Mouse (Mus musculus) megakaryocyte, embryonic 14.5 days (primary cell): ENCODE measurements at regions not wholly inside any gene's neighbourhood (a gene's known extent, or its start where the extent isn't known, plus 50 kb on each side); places are given as distances from the start of the nearest gene placed in this dataset.

Source experiments
- H3K27me3 ChIP-seq: replicated peaks from 2 replicates; pipeline ENCODE3; 2012; ENCODE audit warnings: inconsistent platforms
- H3K36me3 ChIP-seq: replicated peaks from 2 replicates; pipeline ENCODE3; 2012; ENCODE audit warnings: low read length, inconsistent platforms, mixed read lengths
- H3K4me1 ChIP-seq: 2 replicates; pipeline ENCODE4 v1.6.1; 2012; ENCODE audit warnings: inconsistent platforms
- H3K4me3 ChIP-seq: replicated peaks from 2 replicates; pipeline ENCODE3; 2012; ENCODE audit warnings: moderate library complexity, mild to moderate bottlenecking, inconsistent platforms
- H3K9me3 ChIP-seq: 2 replicates; pipeline ENCODE4 v1.6.1; 2012; ENCODE audit warnings: inconsistent platforms
- FLI1 ChIP-seq: IDR thresholded peaks from 2 replicates; pipeline ENCODE4 v1.6.1; 2012; ENCODE audit warnings: low read length, inconsistent platforms, mixed read lengths
- GATA1 ChIP-seq: IDR thresholded peaks from 3 replicates; pipeline ENCODE4 v1.6.1; 2012; ENCODE audit warnings: mixed read lengths, low read length, inconsistent platforms, borderline replicate concordance

GRCm38 (mm10) chr1:143065493-143065892, 575.0 kb upstream of the B3galt2 start:
- Histone ChIP-seq H3K4me3 (no peak overlapping the region), H3K4me1 (no peaks in the 10 kb centered on the region), H3K36me3 (no peaks in the 10 kb centered on the region), H3K9me3 (no peaks in the 10 kb centered on the region), H3K27me3 (no peaks in the 10 kb centered on the region)
- TF ChIP-seq GATA1 (no peak), FLI1 (no peak)

DNA sequence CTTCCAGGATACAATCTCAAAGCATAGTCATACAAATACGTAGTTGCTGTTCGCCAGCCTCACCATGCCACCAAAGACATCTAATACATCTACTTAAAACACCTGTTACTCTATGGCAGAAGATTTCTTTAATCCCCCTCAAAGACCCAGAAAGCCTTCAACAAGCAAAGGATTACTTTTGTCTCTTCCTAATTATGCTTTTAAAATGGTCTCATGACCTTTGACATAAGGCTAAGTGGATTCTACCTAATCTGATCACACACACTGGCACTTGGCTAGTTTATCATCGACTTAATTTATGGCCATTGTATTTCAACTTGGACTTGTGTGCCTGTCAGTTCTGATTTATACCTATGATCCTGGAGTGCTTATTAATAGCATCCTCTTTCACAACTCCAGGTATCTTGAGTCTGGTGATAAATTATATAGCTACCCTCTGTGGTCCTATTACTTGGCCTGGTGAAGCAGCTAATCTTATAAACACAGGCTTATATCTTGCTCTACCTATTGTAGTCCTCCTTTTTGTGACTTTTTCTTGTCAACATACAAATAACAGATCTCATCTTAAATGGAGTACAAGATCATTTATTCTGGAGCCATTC, 568.6 kb upstream of the B3galt2 start:
- Histone ChIP-seq H3K36me3 (no peaks in the 10 kb centered on the region), H3K4me1 (no peaks in the 10 kb centered on the region), H3K4me3 (no peak overlapping the region), H3K9me3 (no peaks in the 10 kb centered on the region), H3K27me3 (no peaks in the 10 kb centered on the region)
- no peak for TF ChIP-seq GATA1

DNA sequence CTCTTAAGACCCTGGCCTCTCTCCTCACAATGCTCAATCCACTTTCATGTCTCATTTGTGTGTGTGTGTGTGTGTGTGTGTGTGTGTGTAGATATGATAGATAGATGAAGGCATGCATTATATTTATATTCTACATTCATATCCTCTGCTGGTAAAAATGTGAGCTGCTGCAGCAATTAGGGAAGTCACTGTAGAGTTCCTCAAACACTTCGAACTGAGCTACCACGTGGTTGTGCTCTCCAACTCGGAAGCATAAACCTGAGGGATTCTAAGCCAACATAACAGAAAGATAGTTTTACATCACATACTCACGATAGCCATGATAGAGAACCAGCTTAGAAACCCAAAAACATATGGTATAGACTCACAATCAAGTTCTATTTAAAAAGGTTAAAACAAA, 565.5 kb upstream of the B3galt2 start:
- H3K36me3 ChIP-seq: no peaks in the 10 kb centered on the region
- no peaks in the 10 kb centered on the region for H3K4me1 ChIP-seq
- TF ChIP-seq GATA1: no peak
- H3K4me3 ChIP-seq: no peak overlapping the region
- H3K9me3 ChIP-seq: no peaks in the 10 kb centered on the region
- H3K27me3 ChIP-seq: no peaks in the 10 kb centered on the region

- no peak overlapping the region for H3K4me3 ChIP-seq
- H3K4me1 ChIP-seq: no peaks in the 10 kb centered on the region
- no peaks in the 10 kb centered on the region for H3K9me3 ChIP-seq
- no peaks in the 10 kb centered on the region for H3K27me3 ChIP-seq
- H3K36me3 ChIP-seq: no peaks in the 10 kb centered on the region
- TF ChIP-seq FLI1 (no peak), GATA1 (no peak)
These were observed 560.0 kb upstream of the B3galt2 start for GRCm38 (mm10) chr1:143080441-143080840.

DNA sequence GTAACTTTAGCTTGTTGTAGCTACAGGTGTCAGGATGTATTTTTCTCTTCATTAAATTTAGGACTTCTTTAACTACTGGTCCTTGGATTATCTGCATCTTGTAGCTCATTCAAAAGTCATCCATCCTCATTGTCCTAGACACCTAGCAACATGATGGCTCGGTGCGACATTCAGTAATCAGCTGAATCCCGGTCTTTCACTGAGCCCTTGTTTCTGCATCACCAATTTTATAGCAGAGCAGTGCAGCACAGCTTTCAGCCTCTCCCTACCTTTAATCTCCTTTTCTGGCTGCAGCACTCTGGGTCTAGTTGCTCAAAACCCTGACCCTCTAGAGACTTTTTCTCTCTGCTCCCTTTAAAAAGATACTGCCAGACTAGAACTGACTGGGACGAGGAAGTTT, 543.6 kb upstream of the B3galt2 start:
- H3K4me3 ChIP-seq: no peak overlapping the region
- H3K4me1 ChIP-seq: no peaks in the 10 kb centered on the region
- peaks cover 18% of the 10 kb centered on the region for H3K9me3 ChIP-seq
- H3K27me3 ChIP-seq: no peaks in the 10 kb centered on the region
- TF ChIP-seq FLI1 (no peak), GATA1 (no peak)
- H3K36me3 ChIP-seq: no peaks in the 10 kb centered on the region

DNA sequence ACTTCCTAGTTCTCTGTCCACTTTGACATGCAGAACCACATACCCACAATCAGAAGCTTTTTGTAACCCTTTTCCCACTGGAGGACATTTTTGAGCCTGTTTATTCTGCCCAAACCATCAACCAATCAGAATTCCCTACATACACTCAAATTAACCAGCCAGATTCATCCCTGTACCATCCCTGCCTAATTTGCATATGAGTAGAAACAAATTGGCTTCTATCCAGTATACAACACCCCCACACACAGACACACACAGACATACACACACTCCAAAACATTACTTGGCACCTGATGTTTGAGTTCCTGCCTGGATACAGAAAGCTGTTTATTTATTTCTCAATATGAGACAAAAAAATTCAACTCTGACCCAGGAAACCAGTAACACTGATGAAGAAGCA, 542.2 kb upstream of the B3galt2 start:
- Histone ChIP-seq H3K9me3 (peaks cover 18% of the 10 kb centered on the region), H3K27me3 (no peaks in the 10 kb centered on the region), H3K4me1 (no peaks in the 10 kb centered on the region), H3K36me3 (no peaks in the 10 kb centered on the region), H3K4me3 (no peak overlapping the region)
- TF ChIP-seq GATA1: no peak
- TF ChIP-seq FLI1: no peak

- no peaks in the 10 kb centered on the region for H3K36me3 ChIP-seq
- no peaks in the 10 kb centered on the region for H3K4me1 ChIP-seq
- no peaks in the 10 kb centered on the region for H3K9me3 ChIP-seq
- TF ChIP-seq GATA1 (no peak), FLI1 (no peak)
- H3K27me3 ChIP-seq: no peaks in the 10 kb centered on the region
- no peak overlapping the region for H3K4me3 ChIP-seq
These were observed 518.3 kb upstream of the B3galt2 start for GRCm38 (mm10) chr1:143122185-143122584.

GRCm38 (mm10) chr1:143130257-143130656, 510.2 kb upstream of the B3galt2 start:
- Histone ChIP-seq H3K9me3 (peaks cover 8% of the 10 kb centered on the region; the same call in 1 of the 2 replicates), H3K27me3 (no peaks in the 10 kb centered on the region), H3K4me1 (no peaks in the 10 kb centered on the region), H3K4me3 (no peak overlapping the region), H3K36me3 (no peaks in the 10 kb centered on the region)
- TF ChIP-seq FLI1: no peak
- no peak for TF ChIP-seq GATA1

DNA sequence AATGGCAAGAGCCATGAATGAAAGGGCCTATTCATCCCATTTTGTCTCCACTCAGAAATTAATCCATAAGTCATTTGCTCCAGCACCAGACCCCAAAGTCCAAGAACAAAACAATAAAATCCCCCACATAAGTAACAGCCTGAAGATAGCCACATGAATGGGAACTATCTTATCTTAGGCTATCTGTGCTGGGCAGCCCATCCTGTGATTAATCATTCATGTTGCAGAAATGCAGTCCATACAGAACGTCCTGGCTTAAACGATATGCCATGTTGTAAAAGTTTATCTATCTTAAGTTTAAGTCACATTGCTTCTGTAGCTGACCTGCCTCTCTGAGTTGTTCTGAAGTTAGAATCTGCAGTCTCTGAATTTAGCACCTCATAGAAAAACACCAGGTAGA, 507.7 kb upstream of the B3galt2 start:
- no peaks in the 10 kb centered on the region for H3K4me1 ChIP-seq
- H3K9me3 ChIP-seq: peaks cover 8% of the 10 kb centered on the region; the same call in 1 of the 2 replicates
- no peak for TF ChIP-seq GATA1
- TF ChIP-seq FLI1: no peak
- no peak overlapping the region for H3K4me3 ChIP-seq
- H3K36me3 ChIP-seq: no peaks in the 10 kb centered on the region
- no peaks in the 10 kb centered on the region for H3K27me3 ChIP-seq

GRCm38 (mm10) chr1:143145111-143145984, 495.1 kb upstream of the B3galt2 start:
- no peaks in the 10 kb centered on the region for H3K27me3 ChIP-seq
- TF ChIP-seq FLI1: no peak
- no peak for TF ChIP-seq GATA1
- no peaks in the 10 kb centered on the region for H3K9me3 ChIP-seq
- no peaks in the 10 kb centered on the region for H3K36me3 ChIP-seq
- H3K4me1 ChIP-seq: no peaks in the 10 kb centered on the region
- H3K4me3 ChIP-seq: no peak overlapping the region
